Mouse (Mus musculus) adrenal gland (tissue): ENCODE data around the gene Csf1.
"Not testable (repeated sequence)": the region's sequence is repeated elsewhere in the genome, so short reads cannot be mapped to it uniquely, and the experiment has no call there.

Experiments
- intact Hi-C: fragments of 180-260 bp; cut with DNase I; formaldehyde crosslinking; loops from one replicate; pipeline ENCODE4 v1.15.1; 2025

Csf1 gene

GRCm38 (mm10) chr3:107750775-107751540, 9.3 kb downstream of the Csf1 start:
- intact Hi-C loops: no loop called here

GRCm38 (mm10) chr3:107749446-107749845, 10.8 kb downstream of the Csf1 start:
- intact Hi-C loops: no loop called here

- intact Hi-C loops: no loop called here
Observed at GRCm38 (mm10) chr3:107748260-107748955, 11.9 kb downstream of the Csf1 start.

GRCm38 (mm10) chr3:107746026-107746425, 14.2 kb downstream of the Csf1 start:
- intact Hi-C loops: no loop called here

GRCm38 (mm10) chr3:107743650-107744049, 16.6 kb downstream of the Csf1 start:
- intact Hi-C loops: no loop called here

- intact Hi-C loops: no loop called here
Observed at GRCm38 (mm10) chr3:107743107-107743506, 17.2 kb downstream of the Csf1 start.

- intact Hi-C loops: no loop called here
Observed at GRCm38 (mm10) chr3:107742071-107742710, 18.1 kb downstream of the Csf1 start.

GRCm38 (mm10) chr3:107741387-107741786, 18.9 kb downstream of the Csf1 start:
- intact Hi-C loops: no loop called here

- intact Hi-C loops: no loop called here
Observed at GRCm38 (mm10) chr3:107740578-107741207, 19.6 kb downstream of the Csf1 start.

- intact Hi-C loops: no loop called here
Observed at GRCm38 (mm10) chr3:107739966-107740365, 20.3 kb downstream of the Csf1 start.

GRCm38 (mm10) chr3:107739456-107739855, 20.8 kb downstream of the Csf1 start:
- intact Hi-C loops: no loop called here

GRCm38 (mm10) chr3:107738620-107739019, 21.6 kb downstream of the Csf1 start:
- intact Hi-C loops: no loop called here

GRCm38 (mm10) chr3:107737609-107738190, 22.6 kb downstream of the Csf1 start:
- intact Hi-C loops: no loop called here

GRCm38 (mm10) chr3:107735620-107736019, 24.6 kb downstream of the Csf1 start:
- intact Hi-C loops: not testable (repeated sequence)

GRCm38 (mm10) chr3:107733329-107733728, 26.9 kb downstream of the Csf1 start:
- intact Hi-C loops: no loop called here

GRCm38 (mm10) chr3:107730236-107730635, 30.0 kb downstream of the Csf1 start:
- intact Hi-C loops: no loop called here

GRCm38 (mm10) chr3:107728509-107728908, 31.8 kb downstream of the Csf1 start:
- intact Hi-C loops: no loop called here

- intact Hi-C loops: no loop called here
Observed at GRCm38 (mm10) chr3:107715971-107716370, 44.3 kb downstream of the Csf1 start.

- intact Hi-C loops: no loop called here
Observed at GRCm38 (mm10) chr3:107714276-107714933, 45.9 kb downstream of the Csf1 start.

GRCm38 (mm10) chr3:107712081-107712480, 48.2 kb downstream of the Csf1 start:
- intact Hi-C loops: no loop called here

- intact Hi-C loops: no loop called here
Observed at GRCm38 (mm10) chr3:107709156-107709555, 51.1 kb downstream of the Csf1 start.
